In genomic region chr3:28487418-28487817, GRCm38 (mm10) we compare ENCODE assay signal across 26 mouse cellular contexts.
DNase-seq lines count a peak whose midpoint lies in the region; ATAC-seq and TF ChIP-seq lines count a peak whose summit lies in the region.
"Had no signal": no experiment of that assay in that cellular context is flagged by ENCODE, and none has a peak within 500 bp of the region (broad histone marks: within the 10 kb centered on the region; RNA-seq: fewer than 3 reads in every experiment).

No protein-coding gene starts in this region.

- H3K4me2 ChIP-seq in hindbrain, embryonic 13.5 days = no peak overlapping the region
- no peak overlapping the region for H3K4me2 ChIP-seq in midbrain, embryonic 14.5 days (ENCODE audit: low read length)
- no peak overlapping the region for H3K4me2 ChIP-seq in midbrain, embryonic 11.5 days
- no peak overlapping the region for H3K4me2 ChIP-seq in midbrain, embryonic 15.5 days
- H3K4me2 ChIP-seq: embryonic facial prominence, embryonic 15.5 days; limb, embryonic 12.5 days; liver, embryonic 11.5 days; lung, embryonic 15.5 days had no signal

- peak; percentile 14; the same call in 1 of the 2 replicates for ATAC-seq in hindbrain, embryonic 13.5 days (ENCODE audit: low FRiP score)
- ATAC-seq in midbrain, embryonic 14.5 days (ENCODE audit: low FRiP score, low TSS enrichment) = no peak
- no peak for ATAC-seq in midbrain, embryonic 11.5 days (ENCODE audit: low FRiP score)
- peak; percentile 37; the same call in 1 of the 2 replicates for ATAC-seq in midbrain, embryonic 15.5 days (replicated peaks)
- ATAC-seq: CD4-positive, CD25-positive, alpha-beta regulatory T cell, adult 4 months; intestine, postnatal 0 days had no signal

- 67% methylated on average over 9 of the region's 9 CpGs for WGBS in hindbrain, embryonic 13.5 days
- 82% methylated on average over 9 of the region's 9 CpGs for WGBS in hindbrain, embryonic 10.5 days
- 64% methylated on average over 9 of the region's 9 CpGs for WGBS in midbrain, embryonic 14.5 days
- 86% methylated on average over 9 of the region's 9 CpGs for WGBS in midbrain, embryonic 11.5 days
- WGBS in midbrain, embryonic 15.5 days = 50% methylated on average over 9 of the region's 9 CpGs
- 34% methylated on average over 9 of the region's 9 CpGs for WGBS in olfactory bulb, adult 2 months

- H3K27ac ChIP-seq in hindbrain, embryonic 13.5 days = peak overlapping the region; percentile 72
- H3K27ac ChIP-seq in hindbrain, embryonic 10.5 days = no peak overlapping the region
- peak overlapping the region; percentile 57 for H3K27ac ChIP-seq in midbrain, embryonic 14.5 days (replicated peaks; ENCODE audit: low read depth, low read length)
- H3K27ac ChIP-seq in midbrain, embryonic 11.5 days (ENCODE audit: low read depth, low read length) = no peak overlapping the region
- H3K27ac ChIP-seq in midbrain, embryonic 15.5 days = peak overlapping the region; percentile 55
- peak overlapping the region; percentile 70 for H3K27ac ChIP-seq in olfactory bulb, adult 2 months (ENCODE audit: insufficient read depth, low read depth, low read length)
- H3K27ac ChIP-seq: embryonic facial prominence, embryonic 10.5 days; embryonic facial prominence, embryonic 15.5 days; left cerebral cortex, adult 2 months; limb, embryonic 12.5 days; lung, embryonic 15.5 days had no signal

- no peak for TF ChIP-seq POLR2A in olfactory bulb, adult 2 months (IDR thresholded peaks at IDR 0.05; ENCODE audit: insufficient read depth, low read depth, low read length)

- H3K9me3 ChIP-seq in hindbrain, embryonic 13.5 days = peaks cover 7% of the 10 kb centered on the region; the same call in 1 of the 2 replicates
- peaks cover 8% of the 10 kb centered on the region; the same call in 1 of the 2 replicates for H3K9me3 ChIP-seq in hindbrain, embryonic 10.5 days
- H3K9me3 ChIP-seq in midbrain, embryonic 14.5 days (ENCODE audit: control insufficient read depth, low read length) = no peaks in the 10 kb centered on the region
- H3K9me3 ChIP-seq in midbrain, embryonic 11.5 days (ENCODE audit: control insufficient read depth, low read length) = no peaks in the 10 kb centered on the region
- no peaks in the 10 kb centered on the region for H3K9me3 ChIP-seq in midbrain, embryonic 15.5 days
- H3K9me3 ChIP-seq: embryonic facial prominence, embryonic 15.5 days; lung, embryonic 15.5 days had no signal

- H3K27me3 ChIP-seq in hindbrain, embryonic 13.5 days = no peaks in the 10 kb centered on the region
- H3K27me3 ChIP-seq in hindbrain, embryonic 10.5 days (ENCODE audit: insufficient read depth, poor library complexity, severe bottlenecking) = no peaks in the 10 kb centered on the region
- H3K27me3 ChIP-seq in midbrain, embryonic 14.5 days (ENCODE audit: control insufficient read depth, insufficient read depth, low read length) = no peaks in the 10 kb centered on the region
- H3K27me3 ChIP-seq in midbrain, embryonic 11.5 days (ENCODE audit: control insufficient read depth, insufficient read depth, low read length) = no peaks in the 10 kb centered on the region
- H3K27me3 ChIP-seq in midbrain, embryonic 15.5 days (replicated peaks) = no peaks in the 10 kb centered on the region
- H3K27me3 ChIP-seq: embryonic facial prominence, embryonic 15.5 days; limb, embryonic 12.5 days; lung, embryonic 15.5 days had no signal

- no peak for TF ChIP-seq CTCF in olfactory bulb, adult 2 months (IDR thresholded peaks at IDR 0.05; ENCODE audit: insufficient read depth, low read depth, low read length)

- no peak overlapping the region for H3K4me3 ChIP-seq in hindbrain, embryonic 13.5 days
- H3K4me3 ChIP-seq in hindbrain, embryonic 10.5 days = no peak overlapping the region
- H3K4me3 ChIP-seq in midbrain, embryonic 14.5 days (replicated peaks; ENCODE audit: low read depth, low read length) = no peak overlapping the region
- no peak overlapping the region for H3K4me3 ChIP-seq in midbrain, embryonic 11.5 days (ENCODE audit: low read depth, low read length)
- no peak overlapping the region for H3K4me3 ChIP-seq in midbrain, embryonic 15.5 days
- no peak overlapping the region for H3K4me3 ChIP-seq in olfactory bulb, adult 2 months (ENCODE audit: insufficient read depth, low read depth, low read length)
- H3K4me3 ChIP-seq: embryonic facial prominence, embryonic 10.5 days; embryonic facial prominence, embryonic 15.5 days; left cerebral cortex, adult 2 months; limb, embryonic 12.5 days; lung, embryonic 15.5 days had no signal

- peaks cover 26% of the 10 kb centered on the region for H3K4me1 ChIP-seq in hindbrain, embryonic 13.5 days (replicated peaks)
- H3K4me1 ChIP-seq in hindbrain, embryonic 10.5 days (replicated peaks) = peaks cover 15% of the 10 kb centered on the region
- peaks cover 10% of the 10 kb centered on the region for H3K4me1 ChIP-seq in midbrain, embryonic 14.5 days (ENCODE audit: control insufficient read depth, insufficient read depth, low read length)
- H3K4me1 ChIP-seq in midbrain, embryonic 11.5 days (ENCODE audit: control insufficient read depth, insufficient read depth, low read length) = 0 out of 2 replicates have a peak, but pooled peaks cover 4% of the 10 kb centered on the region
- H3K4me1 ChIP-seq in midbrain, embryonic 15.5 days = peaks cover 31% of the 10 kb centered on the region
- peaks cover 19% of the 10 kb centered on the region for H3K4me1 ChIP-seq in olfactory bulb, adult 2 months (ENCODE audit: control insufficient read depth, insufficient read depth, low read length)
- H3K4me1 ChIP-seq: embryonic facial prominence, embryonic 15.5 days; limb, embryonic 12.5 days; lung, embryonic 15.5 days had no signal

- H3K36me3 ChIP-seq in hindbrain, embryonic 13.5 days = 0 out of 2 replicates have a peak, but pooled peaks cover 4% of the 10 kb centered on the region
- H3K36me3 ChIP-seq in hindbrain, embryonic 10.5 days = no peaks in the 10 kb centered on the region
- H3K36me3 ChIP-seq in midbrain, embryonic 14.5 days (ENCODE audit: control insufficient read depth, insufficient read depth, low read length) = no peaks in the 10 kb centered on the region
- H3K36me3 ChIP-seq in midbrain, embryonic 11.5 days (ENCODE audit: control insufficient read depth, insufficient read depth, low read length) = no peaks in the 10 kb centered on the region
- no peaks in the 10 kb centered on the region for H3K36me3 ChIP-seq in midbrain, embryonic 15.5 days (replicated peaks)
- H3K36me3 ChIP-seq: embryonic facial prominence, embryonic 10.5 days; embryonic facial prominence, embryonic 15.5 days; limb, embryonic 12.5 days; lung, embryonic 15.5 days had no signal

- no peak overlapping the region for H3K9ac ChIP-seq in hindbrain, embryonic 13.5 days
- H3K9ac ChIP-seq in midbrain, embryonic 14.5 days (replicated peaks; ENCODE audit: low read length) = no peak overlapping the region
- no peak overlapping the region for H3K9ac ChIP-seq in midbrain, embryonic 11.5 days (ENCODE audit: low read length)
- H3K9ac ChIP-seq in midbrain, embryonic 15.5 days = no peak overlapping the region
- H3K9ac ChIP-seq: embryonic facial prominence, embryonic 15.5 days; limb, embryonic 12.5 days; lung, embryonic 15.5 days had no signal

- DNase-seq in hindbrain, embryonic 10.5 days (ENCODE audit: low spot score) = no peak
- DNase-seq in midbrain, embryonic 14.5 days = peak; percentile 27
- DNase-seq in midbrain, embryonic 11.5 days (ENCODE audit: low spot score, missing footprints) = no peak
- no peak for DNase-seq in adrenal gland, adult 18-20 months (ENCODE audit: low spot score in 2 of 2)
- DNase-seq: adrenal gland, postnatal 25 days; cerebellum, adult 18-20 months; cerebellum, postnatal 14 days; gastrocnemius, postnatal 10 days; heart, postnatal 14 days; kidney, adult 9 months; kidney, postnatal 10 days; layer of hippocampus, adult 9-11 months; right cerebral cortex, postnatal 4 days; thymus, adult 2 months; thymus, postnatal 36 days had no signal

Comparison
In these comparisons a context has a peak if more than half of its experiments do, and no peak if none do; other contexts are left out.
1. ATAC-seq: peak in hindbrain, embryonic 13.5 days (single experiment) and midbrain, embryonic 15.5 days (single experiment); none in midbrain, embryonic 14.5 days (single experiment) and midbrain, embryonic 11.5 days (single experiment).
2. H3K27ac ChIP-seq: peak in hindbrain, embryonic 13.5 days (single experiment), midbrain, embryonic 14.5 days (single experiment), midbrain, embryonic 15.5 days (single experiment) and olfactory bulb, adult 2 months (single experiment); none in hindbrain, embryonic 10.5 days (single experiment) and midbrain, embryonic 11.5 days (single experiment).